Mouse (Mus musculus): ENCODE measurements around the gene Nhp2.

- TF ChIP-seq CTCF (IDR thresholded peaks at IDR 0.05; ENCODE audit: borderline replicate concordance, insufficient read depth, low read length) (no peak), POLR2A (IDR thresholded peaks at IDR 0.05; ENCODE audit: low read depth, low read length) (no peak)
Measured at GRCm38 (mm10) chr11:51609266-51609909, 10.1 kb upstream of the Nhp2 start.

All from embryonic fibroblast, embryonic 13.5 days (primary cell).